Mouse (Mus musculus) hindbrain, embryonic 15.5 days (tissue): Measurements from ENCODE around the gene 4921504E06Rik. TPM values are rescaled to one million over a fixed set of nuclear protein-coding genes. Genes with fewer than 3 reads are reported as not detected.

Experiments
- polyA plus RNA-seq: library from polyadenylated mRNA; unstranded; fragments of >200 nt; fragmentation: Nextera tagmentation; extraction: Ambion mirVana; gene quantifications from 2 replicates; pipeline ENCODE4 v1.2.1, GENCODE M21; 2015

Gene 4921504E06Rik
- polyA plus RNA-seq, 1 experiment from 2014 or later: 0.17 TPM

Other genes with a start within 250 kb of the 4921504E06Rik start
- 9.6 and 11.5 TPM in 2 replicates for gene Msrb2, start 182.5 kb downstream of the 4921504E06Rik start, polyA plus RNA-seq
- 1.4 and 2.7 TPM in 2 replicates for gene Ptf1a, start 108.3 kb downstream of the 4921504E06Rik start, polyA plus RNA-seq
- gene Otud1, start 103.8 kb upstream of the 4921504E06Rik start, polyA plus RNA-seq: 1.6 and 1.7 TPM in 2 replicates